Mouse (Mus musculus) spleen, adult 2 months (tissue): ENCODE data around the gene Clec5a.

Experiments used
- CTCF ChIP-seq: fragments of 200-500 bp; IDR thresholded peaks from 2 replicates; pipeline ENCODE4 v1.5.1; 2011; ENCODE audit warnings: mild to moderate bottlenecking, inconsistent platforms; ENCODE audit not compliant: insufficient read depth, insufficient read length, insufficient replicate concordance; ENCODE audit errors: extremely low read depth
- POLR2A ChIP-seq: fragments of 200-500 bp; IDR thresholded peaks from 2 replicates; pipeline ENCODE4 v1.6.1; 2011; ENCODE audit warnings: low read depth, low read length, inconsistent platforms

DNA sequence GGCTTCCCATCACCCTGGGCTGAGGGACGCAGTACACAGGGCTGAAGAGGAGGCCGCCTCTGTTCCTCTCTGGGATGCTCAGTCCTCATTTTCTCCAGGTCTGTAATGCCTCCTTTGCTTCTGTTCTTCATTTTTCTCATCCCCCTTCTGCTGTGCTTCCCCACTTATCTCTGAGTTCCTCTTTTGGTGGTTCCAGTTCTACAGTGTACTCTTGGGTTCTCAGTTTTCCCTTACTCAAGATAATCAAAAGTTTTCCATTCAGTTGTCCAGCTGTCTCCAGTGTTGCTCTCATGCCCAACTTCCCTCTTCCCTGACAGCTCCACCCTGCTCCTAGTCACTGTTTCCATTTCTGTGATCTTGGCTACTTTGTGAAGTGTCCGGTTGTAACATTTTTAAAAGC is 12.0 kb downstream of the Clec5a start:
- TF ChIP-seq POLR2A, result no peak
- no peak for TF ChIP-seq CTCF
